9 mouse cellular contexts compared by ENCODE assay signal in genomic region chr13:28883398-28883797, GRCm38 (mm10).
DNase-seq lines count a peak whose midpoint lies in the region; ATAC-seq and TF ChIP-seq lines count a peak whose summit lies in the region.
"Had no signal": no experiment of that assay in that cellular context is flagged by ENCODE, and none has a peak within 500 bp of the region (broad histone marks: within the 10 kb centered on the region; RNA-seq: fewer than 3 reads in every experiment).

No protein-coding gene starts in this region.

- intact Hi-C loops in gastrocnemius, postnatal 36 days (cut with DNase I): no loop called here

- peaks cover 26% of the 10 kb centered on the region for H3K27me3 ChIP-seq in forebrain, embryonic 12.5 days
- peaks cover 15% of the 10 kb centered on the region for H3K27me3 ChIP-seq in intestine, embryonic 15.5 days (replicated peaks)
- no peaks in the 10 kb centered on the region for H3K27me3 ChIP-seq in neural tube, embryonic 14.5 days (ENCODE audit: control insufficient read depth, insufficient read depth, low read length)
- H3K27me3 ChIP-seq: Patski had no signal

- peak overlapping the region; percentile 86 for H3K9ac ChIP-seq in forebrain, embryonic 12.5 days
- no peak overlapping the region for H3K9ac ChIP-seq in intestine, embryonic 15.5 days
- no peak overlapping the region; the same call in 1 of the 2 replicates for H3K9ac ChIP-seq in neural tube, embryonic 14.5 days (replicated peaks; ENCODE audit: low read depth, low read length)

- 0 out of 2 replicates have a peak, but pooled peaks cover 2% of the 10 kb centered on the region for H3K4me1 ChIP-seq in lung, adult 2 months (ENCODE audit: control insufficient read depth, insufficient read depth, low read length)
- H3K4me1 ChIP-seq in forebrain, embryonic 12.5 days: peaks cover 70% of the 10 kb centered on the region
- H3K4me1 ChIP-seq in intestine, embryonic 15.5 days (replicated peaks): no peaks in the 10 kb centered on the region
- H3K4me1 ChIP-seq in neural tube, embryonic 14.5 days (ENCODE audit: control insufficient read depth, insufficient read depth, low read length): peaks cover 19% of the 10 kb centered on the region

- 0 out of 2 replicates have a peak, but pooled peaks cover 4% of the 10 kb centered on the region for H3K36me3 ChIP-seq in forebrain, embryonic 12.5 days (replicated peaks)
- H3K36me3 ChIP-seq in intestine, embryonic 15.5 days: no peaks in the 10 kb centered on the region
- H3K36me3 ChIP-seq in neural tube, embryonic 14.5 days (ENCODE audit: control insufficient read depth, insufficient read depth, low read length): no peaks in the 10 kb centered on the region

- H3K4me3 ChIP-seq in lung, adult 2 months (replicated peaks; ENCODE audit: extremely low read depth, low read depth, low read length): peak overlapping the region; percentile 75
- H3K4me3 ChIP-seq in forebrain, embryonic 12.5 days (replicated peaks): peak overlapping the region; percentile 66
- H3K4me3 ChIP-seq in intestine, embryonic 15.5 days (replicated peaks): peak overlapping the region; percentile 46
- peak overlapping the region; percentile 46 for H3K4me3 ChIP-seq in neural tube, embryonic 14.5 days (ENCODE audit: low read depth, low read length)

- no peak for TF ChIP-seq POLR2A in lung, adult 2 months (IDR thresholded peaks at IDR 0.05; ENCODE audit: borderline replicate concordance, extremely low read depth, low read depth, low read length)

- DNase-seq in lung, adult 2 months: peak; percentile 14
- no peak for DNase-seq in lung, postnatal 10 days
- DNase-seq in right cerebral cortex, postnatal 25 days: no peak
- no peak for DNase-seq in gastrocnemius, postnatal 36 days

- no peaks in the 10 kb centered on the region for H3K9me3 ChIP-seq in forebrain, embryonic 12.5 days
- H3K9me3 ChIP-seq in intestine, embryonic 15.5 days: no peaks in the 10 kb centered on the region
- no peaks in the 10 kb centered on the region for H3K9me3 ChIP-seq in neural tube, embryonic 14.5 days (ENCODE audit: control insufficient read depth, low read length)

- H3K4me2 ChIP-seq in forebrain, embryonic 12.5 days: peak overlapping the region; percentile 76
- H3K4me2 ChIP-seq in intestine, embryonic 15.5 days (replicated peaks): peak overlapping the region; percentile 70
- H3K4me2 ChIP-seq in neural tube, embryonic 14.5 days (ENCODE audit: low read depth, low read length): peak overlapping the region; percentile 62

- no peak for TF ChIP-seq CTCF in lung, adult 2 months (IDR thresholded peaks at IDR 0.05; ENCODE audit: insufficient read depth, low read length)

- H3K27ac ChIP-seq in forebrain, embryonic 12.5 days: no peak overlapping the region
- no peak overlapping the region for H3K27ac ChIP-seq in intestine, embryonic 15.5 days
- H3K27ac ChIP-seq in neural tube, embryonic 14.5 days (ENCODE audit: low read depth, low read length): no peak overlapping the region

- WGBS in lung, adult 2 months: 37% methylated on average over 8 of the region's 8 CpGs
- WGBS in forebrain, embryonic 12.5 days: 24% methylated on average over 8 of the region's 8 CpGs
- WGBS in intestine, embryonic 15.5 days: 40% methylated on average over 8 of the region's 8 CpGs
- WGBS in neural tube, embryonic 14.5 days: 26% methylated on average over 8 of the region's 8 CpGs

- no peak for ATAC-seq in forebrain, embryonic 12.5 days (ENCODE audit: low FRiP score)
- ATAC-seq in intestine, embryonic 15.5 days: no peak
- no peak for ATAC-seq in neural tube, embryonic 14.5 days (ENCODE audit: low read depth)
- ATAC-seq in granulocyte monocyte progenitor cell, adult 5-6 weeks (replicated peaks; ENCODE audit: poor library complexity, severe bottlenecking): no peak
- ATAC-seq: Patski had no signal
